Mouse (Mus musculus) cerebellum, postnatal 14 days (tissue): Measurements from ENCODE around the gene Zyx.

ENCODE experiments used
- DNase-seq, 2 experiments: peaks; one replicate each; pipeline ENCODE4 v3.0.0; 2021; ENCODE audit warnings: mixed read lengths in 2 of 2

The Zyx gene

DNA sequence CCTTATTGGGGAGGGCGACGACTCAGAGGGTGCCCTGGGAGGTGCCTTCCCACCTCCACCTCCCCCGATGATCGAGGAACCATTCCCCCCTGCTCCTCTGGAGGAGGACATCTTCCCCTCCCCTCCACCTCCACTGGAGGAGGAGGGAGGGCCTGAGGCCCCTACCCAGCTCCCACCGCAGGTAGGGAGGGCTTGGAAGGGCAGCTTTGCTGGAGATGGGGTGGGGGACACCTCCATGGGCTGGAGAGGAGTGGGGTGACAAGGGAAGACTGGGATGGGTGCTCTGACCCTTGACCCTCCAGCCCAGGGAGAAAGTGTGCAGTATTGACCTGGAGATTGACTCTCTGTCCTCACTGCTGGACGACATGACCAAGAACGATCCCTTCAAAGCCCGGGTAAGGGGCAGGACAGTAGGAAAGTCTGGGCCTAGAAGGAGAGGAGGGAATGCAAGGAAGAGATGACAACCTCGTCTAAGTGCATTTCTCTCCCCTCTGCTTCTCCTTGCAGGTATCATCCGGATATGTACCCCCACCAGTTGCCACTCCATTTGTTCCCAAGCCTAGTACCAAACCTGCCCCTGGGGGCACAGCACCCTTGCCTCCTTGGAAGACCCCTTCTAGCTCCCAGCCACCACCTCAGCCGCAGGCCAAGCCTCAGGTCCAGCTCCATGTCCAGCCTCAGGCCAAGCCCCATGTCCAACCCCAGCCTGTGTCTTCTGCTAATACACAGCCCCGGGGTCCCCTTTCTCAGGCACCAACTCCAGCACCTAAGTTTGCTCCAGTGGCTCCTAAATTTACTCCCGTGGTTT is 1.7 kb downstream of the Zyx start:
- DNase-seq = no peak

DNA sequence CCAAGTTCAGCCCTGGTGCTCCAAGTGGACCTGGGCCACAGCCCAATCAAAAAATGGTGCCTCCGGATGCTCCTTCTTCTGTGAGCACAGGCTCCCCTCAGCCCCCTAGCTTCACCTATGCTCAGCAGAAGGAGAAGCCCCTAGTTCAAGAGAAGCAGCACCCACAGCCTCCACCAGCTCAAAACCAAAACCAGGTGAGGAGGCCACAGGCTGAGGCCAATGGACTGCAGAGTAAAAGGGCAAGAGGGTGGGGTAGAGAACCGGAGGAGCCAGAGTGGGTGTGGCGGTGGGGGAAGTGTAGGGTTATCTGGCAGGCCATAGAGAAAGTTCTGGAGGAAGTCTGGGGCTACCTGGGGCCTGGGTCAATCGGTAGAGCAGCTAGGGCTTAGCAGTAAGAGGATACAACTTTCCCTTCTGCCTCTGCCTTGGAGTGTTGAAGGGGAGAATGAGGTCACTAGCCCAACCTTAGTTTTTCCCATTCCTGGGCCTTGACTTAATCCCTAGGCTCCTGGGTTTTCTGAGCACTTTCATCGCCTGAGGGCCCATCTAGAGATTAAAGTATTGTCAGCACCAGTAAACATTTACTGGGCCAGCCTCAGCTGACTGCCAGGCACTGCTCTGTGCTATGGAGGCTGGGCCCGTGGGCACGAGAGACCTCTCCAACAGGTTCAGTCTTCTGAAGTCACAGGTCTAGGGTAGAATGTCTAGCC is 2.5 kb downstream of the Zyx start:
- no peak for DNase-seq

DNA sequence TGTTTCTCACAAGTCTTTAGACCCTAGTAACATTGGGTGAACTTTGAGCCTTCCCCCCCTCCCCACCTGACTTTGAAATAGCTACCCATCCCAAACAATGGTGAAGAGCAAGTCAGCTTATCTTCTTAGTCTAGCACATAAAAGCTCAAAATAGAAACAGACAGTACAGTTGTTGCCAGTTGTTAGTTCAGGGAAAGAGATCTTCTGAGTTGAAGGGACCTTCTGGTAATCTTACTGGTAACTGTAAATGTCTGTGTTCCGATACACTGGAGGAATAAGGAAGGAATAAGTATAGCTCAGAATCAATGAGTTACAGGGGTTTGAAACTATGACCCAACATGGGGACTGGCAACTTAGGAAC is 3.0 kb downstream of the Zyx start:
- DNase-seq = no peak

DNA sequence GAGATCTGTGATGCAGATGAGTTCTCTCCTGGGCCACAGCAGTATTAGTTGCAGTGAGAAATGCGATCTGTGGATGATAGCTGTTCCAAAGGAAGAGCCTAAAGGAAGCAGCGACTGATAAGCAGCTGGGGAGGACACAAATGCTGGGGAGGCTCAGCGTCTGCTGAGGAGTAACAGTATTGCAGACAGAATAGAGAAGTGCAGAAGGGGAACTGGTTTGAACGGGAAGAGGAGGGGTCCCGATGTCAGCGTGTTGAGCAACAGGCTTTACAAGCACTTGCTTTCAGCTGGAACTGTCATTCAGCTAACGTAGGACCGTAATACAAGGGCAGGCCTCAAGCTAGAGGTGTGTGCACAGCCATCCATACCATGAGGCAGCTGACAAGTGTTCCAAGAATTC is 3.8 kb downstream of the Zyx start:
- peak in 1 of 2 experiments; percentile 1 for DNase-seq

DNA sequence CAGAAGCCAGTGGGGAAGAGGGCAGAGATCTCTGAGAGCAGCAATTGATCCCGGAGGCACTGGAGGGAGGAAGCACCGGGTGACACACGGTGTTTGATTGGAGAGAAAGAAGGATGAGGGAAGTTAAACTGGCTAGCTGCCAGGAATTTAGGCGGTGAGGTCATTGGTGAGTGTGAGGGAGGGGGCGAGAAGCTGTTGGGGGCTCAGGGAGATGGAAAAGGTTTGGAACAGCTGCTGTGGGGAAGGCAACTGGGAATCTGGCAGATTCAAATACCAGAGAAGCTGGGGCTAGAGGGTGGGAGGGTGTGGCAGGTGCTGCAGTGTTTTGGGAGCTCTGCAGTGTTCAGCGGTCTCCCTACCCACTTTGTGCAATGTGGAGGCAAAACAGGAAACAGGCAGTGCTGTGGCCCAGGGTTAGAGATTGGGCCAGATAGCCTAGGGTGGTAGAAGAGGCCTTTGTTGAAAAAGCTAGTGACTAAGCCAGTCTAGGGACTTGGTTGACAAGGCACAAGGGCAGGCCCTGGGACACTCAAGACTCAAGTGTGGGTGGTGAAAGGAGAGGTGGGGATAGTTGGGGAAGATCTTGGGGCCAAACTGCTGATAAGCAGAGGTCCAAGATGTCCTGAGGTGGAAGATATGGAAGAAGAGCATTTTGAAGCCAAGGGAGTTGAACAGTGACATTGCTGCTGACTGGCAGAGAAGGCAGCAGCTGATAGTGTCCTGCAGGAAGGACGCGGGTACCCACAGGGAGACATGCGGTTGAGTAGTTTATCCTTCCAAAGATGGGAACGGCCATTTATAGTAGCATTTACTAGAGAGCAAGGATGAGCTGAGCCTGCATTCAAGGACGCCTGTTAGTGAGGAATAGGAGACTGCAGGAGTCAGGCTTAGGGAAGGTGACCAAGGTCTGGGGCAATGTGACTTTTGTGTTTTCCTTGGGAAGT is 4.9 kb downstream of the Zyx start:
- peak in 1 of 2 experiments; percentile 54 for DNase-seq

DNA sequence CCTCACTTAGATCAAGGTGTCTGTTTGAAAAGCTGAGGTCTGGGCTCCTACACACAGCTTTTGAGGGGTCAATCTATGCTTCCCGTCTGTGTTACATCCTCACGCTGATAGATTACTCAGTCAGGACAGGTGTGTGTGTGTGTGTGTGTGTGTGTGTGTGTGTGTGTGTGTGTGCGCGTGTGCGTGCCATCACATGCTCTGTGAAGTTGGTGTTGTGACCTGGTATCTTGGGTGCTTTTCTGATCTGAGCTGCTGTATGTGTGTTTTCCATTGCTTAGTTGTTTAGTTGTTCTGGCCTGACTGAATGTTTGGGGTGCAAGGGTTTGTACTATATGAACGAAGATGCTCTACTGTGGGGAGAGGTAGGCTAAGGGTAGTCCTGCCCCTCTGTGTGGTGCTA is 5.9 kb downstream of the Zyx start:
- no peak for DNase-seq

DNA sequence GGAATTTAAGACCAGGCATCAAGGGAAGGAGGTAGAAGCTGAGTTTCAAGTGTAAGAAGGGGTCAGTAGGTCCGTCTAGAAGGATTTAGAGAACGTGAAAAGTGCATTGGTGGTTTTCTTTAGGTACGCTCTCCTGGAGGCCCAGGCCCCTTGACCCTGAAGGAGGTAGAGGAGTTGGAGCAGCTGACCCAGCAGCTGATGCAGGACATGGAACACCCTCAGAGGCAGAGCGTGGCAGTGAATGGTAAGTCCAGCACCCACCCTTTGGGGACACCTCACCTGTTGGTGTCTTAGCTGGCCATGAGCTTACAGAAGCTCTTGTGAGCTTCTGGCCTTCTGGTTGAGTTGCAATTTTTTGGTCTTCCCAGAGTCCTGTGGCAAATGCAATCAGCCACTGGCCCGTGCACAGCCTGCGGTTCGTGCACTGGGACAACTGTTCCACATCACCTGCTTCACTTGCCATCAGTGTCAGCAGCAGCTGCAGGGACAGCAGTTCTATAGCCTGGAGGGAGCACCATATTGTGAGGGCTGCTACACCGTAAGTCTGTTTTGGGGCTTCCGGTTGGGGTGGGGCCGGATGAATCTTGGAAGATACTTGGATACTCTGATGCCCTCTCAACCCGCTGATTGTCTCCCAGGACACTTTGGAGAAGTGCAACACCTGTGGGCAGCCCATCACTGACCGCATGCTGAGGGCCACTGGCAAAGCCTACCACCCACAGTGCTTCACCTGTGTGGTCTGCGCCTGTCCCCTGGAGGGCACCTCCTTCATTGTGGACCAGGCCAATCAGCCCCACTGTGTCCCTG is 6.6 kb downstream of the Zyx start:
- peak in 1 of 2 experiments; percentile 2 for DNase-seq

DNA sequence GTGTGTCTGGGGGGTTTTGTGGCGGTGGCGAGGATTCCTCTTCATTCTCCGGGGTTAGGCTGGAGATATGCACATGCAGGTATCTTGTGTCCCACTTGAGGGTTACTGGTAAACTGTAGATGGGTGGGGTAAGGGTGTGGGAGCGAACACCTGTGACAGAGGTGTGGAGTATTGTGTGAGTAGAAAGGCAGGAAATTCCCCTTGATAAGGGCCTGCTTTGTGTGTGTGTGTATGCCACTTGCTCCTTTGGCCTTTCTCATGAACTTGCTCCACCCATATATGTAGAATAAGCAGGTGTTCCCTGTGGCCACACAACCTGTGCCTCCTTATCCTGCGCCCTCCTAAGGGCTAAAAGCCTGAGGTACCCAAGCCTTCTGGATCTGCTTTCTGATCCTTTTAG is 7.5 kb downstream of the Zyx start:
- DNase-seq = no peak

DNA sequence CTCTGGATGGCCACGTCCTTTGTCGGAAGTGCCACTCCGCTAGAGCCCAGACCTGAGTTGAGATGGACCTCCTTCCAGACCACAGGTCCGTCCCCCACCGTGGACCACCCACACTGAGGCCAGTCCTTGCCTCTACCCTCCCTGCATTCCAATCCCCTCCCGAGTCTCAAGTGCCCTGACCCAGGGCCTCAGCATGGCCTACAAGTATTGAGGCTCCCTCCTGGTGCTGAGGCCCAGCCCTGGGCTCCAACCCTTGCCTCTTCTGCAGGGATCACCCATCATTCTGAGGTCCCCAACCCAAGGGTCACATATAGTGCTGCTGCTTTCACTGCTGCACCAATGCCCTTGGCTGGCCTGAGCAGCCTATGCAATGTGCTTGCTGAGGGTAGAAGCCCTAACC is 8.5 kb downstream of the Zyx start:
- no peak for DNase-seq

DNA sequence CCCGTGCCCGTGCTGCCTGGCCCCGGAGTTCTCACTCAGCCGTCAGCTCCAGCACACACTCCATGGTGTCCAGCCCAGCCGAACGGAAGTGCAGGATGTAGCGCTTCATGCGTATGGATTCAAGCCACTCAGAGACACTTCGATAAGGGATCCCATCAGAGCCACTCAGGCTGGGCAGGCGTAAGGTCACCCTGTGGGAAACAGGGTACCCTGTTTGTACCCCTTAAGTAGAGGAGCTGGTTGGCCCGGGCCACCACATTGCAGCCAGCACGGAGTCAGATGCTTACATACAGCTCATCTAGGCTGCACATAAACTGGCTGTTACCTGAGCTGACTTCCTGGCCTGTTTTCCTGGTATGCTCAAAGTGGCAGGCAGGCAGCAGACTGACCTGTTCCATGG is 9.5 kb downstream of the Zyx start:
- no peak for DNase-seq

DNA sequence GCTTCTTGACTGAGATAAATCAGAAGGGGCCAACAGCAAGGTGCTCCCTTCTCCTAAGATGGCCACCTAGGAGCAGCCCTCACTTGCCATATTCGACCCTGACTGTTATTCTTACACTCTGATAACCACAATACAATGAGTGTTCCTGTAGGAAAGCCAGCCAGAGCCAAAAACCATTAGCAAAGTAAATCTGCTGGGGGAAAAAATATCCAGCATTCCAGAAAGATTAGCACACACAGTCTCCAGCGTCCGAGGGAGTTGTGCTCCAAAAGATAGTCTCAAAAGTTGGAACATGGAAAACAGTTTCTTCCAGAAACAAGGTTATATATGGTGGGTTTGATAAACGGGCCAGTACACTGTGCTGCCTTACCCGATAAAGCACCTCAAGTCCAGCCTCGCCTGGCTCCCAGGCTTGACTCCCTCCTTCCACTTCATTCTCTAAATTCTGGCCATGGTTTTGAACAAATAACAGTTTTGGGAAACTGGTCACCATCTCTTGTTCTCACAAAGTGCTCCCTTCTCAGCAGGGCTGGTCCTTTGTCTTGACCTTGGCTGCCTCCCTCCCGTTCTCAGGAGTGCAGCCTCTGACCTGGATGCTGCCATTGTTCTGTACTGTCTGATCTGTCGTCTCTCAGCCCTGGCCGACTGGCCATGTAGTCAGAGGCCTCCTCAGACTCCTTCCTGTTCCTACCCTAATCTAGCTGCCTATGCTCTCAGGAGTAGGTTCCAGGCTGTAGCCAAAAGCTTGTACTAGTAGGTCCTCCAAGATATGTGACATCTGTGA is 10.1 kb downstream of the Zyx start:
- peak in 1 of 2 experiments; percentile 1 for DNase-seq

DNA sequence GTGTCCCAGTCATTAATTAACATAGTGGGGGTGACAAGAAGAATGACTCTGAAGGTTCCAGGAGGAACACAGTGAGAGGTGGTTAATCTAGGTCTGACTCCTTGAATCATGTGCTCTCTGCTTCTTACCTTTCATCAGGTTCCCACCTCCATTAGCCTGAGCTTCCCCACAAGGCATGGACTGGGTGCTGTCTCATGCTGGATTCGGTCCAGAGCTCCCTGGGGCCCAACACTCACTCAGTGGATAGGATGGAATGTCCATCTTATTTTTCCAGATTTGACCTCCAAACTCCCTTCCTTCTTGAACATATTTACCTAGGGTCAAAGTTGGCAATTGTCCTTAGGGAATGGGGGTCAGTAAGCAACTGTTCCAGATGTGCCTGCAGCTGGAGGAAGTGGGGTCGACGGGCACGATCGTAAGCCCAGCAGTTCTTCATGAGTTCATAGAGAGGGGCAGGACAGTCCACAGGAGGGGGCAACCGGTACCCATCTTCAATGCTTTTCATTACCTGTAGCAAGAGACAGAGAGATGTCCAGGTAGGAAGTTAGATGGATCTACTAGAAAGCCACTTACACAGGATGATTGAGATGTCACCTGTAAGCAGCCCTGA is 10.9 kb downstream of the Zyx start:
- peak in 1 of 2 experiments; percentile 2 for DNase-seq

DNA sequence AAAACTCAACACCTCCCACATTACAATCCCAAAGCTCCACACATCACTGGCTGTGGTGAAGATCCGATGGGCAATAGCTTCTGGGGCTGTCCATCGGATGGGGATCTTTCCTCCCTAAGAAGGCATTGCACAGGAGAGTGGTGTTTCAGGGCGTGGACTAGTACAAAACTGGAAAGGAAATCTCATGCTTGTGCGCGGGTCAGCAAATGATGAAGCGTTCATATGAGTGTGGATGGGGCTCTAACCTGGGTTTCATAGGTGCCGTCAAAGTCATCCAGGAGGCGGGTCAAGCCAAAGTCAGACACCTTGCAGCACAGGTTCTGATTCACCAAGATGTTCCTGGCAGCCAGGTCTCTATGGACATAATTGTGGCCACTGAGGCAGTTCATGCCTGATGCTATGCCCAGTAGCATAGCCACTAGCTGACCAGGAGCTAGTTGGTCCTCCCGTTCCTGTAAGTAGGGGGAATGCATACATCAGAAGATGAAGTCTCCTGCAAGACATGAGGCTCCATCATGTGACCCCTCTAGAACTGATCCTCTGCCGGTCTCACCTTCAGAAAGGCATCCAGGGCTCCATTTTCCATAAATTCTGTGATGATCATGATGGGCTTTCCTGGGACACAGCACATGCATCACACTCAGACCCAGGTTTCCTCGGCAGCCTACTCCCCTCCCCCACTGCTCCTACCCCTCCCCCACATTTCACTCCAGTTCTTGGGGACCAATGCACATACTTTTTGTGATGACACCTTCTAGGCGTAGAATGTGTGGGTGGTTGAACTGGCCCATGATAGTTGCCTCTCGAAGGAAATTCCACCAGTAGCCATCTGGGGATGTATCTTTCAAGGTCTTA is 11.8 kb downstream of the Zyx start:
- DNase-seq = no peak

DNA sequence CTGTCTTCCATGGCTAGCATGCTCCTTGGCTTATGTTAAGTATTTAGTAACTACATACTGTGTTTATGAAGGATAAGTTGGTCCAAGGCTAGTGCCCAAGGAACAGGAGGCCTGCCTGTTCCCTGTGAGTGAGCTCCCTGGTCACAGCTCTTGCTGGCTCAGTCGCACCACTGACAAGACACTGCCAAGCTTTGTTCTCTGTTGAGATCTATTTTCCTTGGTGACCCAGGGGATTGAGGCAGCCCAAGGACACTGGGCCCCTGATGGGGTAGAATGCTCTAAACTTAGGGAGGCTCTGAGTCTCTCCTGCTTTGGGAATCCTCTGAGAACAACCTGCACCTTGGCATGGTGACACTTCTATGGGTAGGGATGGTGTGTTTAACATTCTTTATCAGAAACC is 12.6 kb downstream of the Zyx start:
- no peak for DNase-seq

DNA sequence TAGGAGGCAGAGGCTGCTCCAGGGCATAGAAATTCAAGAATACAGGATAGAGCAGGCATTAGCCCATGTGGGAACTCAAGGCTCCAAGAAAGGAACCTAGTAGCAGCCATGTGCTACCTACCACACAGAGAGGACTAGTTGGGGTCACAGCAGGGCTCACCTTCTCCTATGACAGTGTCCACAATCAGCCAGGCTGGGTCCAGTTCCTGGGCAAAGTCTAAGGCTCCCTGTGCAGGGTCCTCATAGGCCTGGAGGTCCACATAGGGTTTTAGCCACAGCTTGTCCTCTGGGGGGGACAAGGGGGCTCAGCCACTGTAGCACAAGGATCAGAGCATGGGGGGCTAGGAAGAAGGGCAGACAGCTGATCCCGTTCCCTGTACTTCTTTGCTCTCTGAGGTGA is 13.1 kb downstream of the Zyx start:
- DNase-seq = no peak

DNA sequence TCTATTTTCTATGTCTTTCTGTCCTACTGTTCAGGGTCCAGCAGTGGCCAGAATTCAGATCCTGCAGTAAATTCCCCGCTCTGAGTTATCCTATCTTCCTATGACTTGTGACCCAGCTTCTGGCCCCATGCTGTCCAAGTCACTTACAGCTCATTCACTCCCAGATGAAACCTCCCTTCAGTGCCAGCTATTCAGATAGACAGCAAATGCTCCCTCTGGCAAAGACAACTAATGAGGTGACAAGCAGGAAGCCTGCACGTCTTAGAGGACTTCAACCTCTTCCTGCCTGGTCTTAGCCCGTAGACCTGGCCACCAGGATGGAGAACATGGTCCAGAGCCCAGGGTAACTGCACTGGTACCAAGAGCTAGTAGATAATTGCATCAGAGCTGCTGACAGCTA is 13.5 kb downstream of the Zyx start:
- no peak for DNase-seq

DNA sequence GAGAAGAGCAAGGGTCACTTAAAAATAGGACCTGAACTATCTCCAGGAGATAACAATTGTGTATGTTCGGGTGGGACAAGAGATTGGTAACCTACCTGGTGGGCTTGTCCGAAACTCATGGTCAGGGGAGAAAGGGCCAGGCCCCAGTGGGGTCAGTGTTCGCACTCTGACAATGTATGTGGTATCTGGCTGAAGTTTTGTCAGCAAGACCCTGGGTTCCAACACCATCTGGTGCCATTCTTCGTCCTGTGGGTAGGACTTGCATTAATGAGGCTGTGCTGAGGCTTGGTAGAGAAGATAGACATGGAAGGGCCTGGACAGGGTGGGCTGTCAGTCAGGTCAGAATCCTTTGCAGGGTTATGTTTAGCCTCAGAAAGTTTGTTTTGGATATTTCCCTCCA is 14.6 kb downstream of the Zyx start:
- DNase-seq = no peak

DNA sequence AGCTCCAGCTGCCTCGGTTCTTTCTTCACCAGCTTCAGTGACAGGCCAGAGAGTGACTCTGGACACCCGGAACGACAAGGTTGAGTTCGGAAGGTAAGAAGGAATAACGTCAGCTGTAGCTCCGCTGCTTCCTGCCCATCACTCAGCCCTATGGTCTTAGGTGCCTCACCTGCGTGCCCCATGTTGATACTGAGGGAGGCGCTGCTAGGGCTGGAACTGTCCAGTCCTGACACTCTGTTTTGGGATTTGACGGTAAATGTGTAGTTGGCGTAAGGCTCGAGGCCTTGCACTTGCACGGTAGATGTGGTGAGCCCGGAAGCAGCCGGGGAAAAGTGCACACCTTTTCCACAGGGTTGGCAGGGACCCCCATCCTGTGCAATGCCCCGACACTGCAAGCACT is 15.2 kb downstream of the Zyx start:
- DNase-seq = no peak

DNA sequence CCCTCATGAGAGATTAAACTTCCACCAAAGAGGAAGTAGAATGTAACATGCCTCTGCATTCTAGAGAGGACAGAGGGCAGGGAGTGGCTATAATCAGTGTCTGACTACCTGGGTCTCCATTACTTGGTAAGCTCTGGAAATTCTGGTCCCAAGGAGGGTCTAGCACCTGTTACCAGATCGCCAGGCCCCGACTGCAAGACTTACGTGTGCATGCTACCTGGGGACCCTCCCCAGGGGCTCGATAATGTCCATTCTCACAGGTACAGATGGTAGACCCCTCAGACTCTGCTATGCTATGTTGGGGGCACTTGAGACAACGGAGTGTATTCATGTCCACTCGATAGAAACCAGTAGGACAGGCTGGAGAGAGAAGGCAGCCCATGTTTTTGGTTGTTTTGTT is 15.8 kb downstream of the Zyx start:
- DNase-seq = no peak

DNA sequence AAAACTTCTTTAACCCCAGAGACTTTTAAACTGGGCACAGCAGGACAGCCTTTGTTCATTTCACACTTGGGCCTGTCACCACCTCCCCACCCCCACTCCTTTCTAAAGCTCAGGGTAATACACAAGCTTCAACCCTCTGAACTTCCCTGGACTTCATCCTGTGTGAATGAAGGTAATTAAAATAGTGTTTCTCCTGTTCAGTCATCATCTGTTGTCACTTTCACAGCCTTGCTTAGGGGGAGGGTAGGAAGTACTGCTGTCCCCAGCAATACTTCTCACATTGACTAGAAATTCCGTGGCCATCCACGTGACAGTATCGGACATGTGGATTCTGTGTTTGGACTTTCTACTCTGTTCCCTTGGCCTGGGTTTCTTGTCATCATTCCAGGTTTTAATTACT is 20.4 kb downstream of the Zyx start:
- no peak for DNase-seq
